8 mouse cellular contexts compared by ENCODE assay signal in genomic region chr17:86371101-86371561, GRCm38 (mm10).
A peak's percentile ranks its signal among the peaks of the same experiment; 100 is the strongest.
DNase-seq lines count a peak whose midpoint lies in the region; ATAC-seq and TF ChIP-seq lines count a peak whose summit lies in the region.

No protein-coding gene starts in this region.

- peak; percentile 62 for DNase-seq in forebrain, postnatal 0 days
- peak; percentile 49 to 59 for DNase-seq in right cerebral cortex, postnatal 10 days (ENCODE audit: low spot score in 2 of 2)
- DNase-seq in right cerebral cortex, postnatal 25 days: no peak
- peak; percentile 52 for DNase-seq in heart, postnatal 25 days (ENCODE audit: low spot score)
- DNase-seq in skeletal muscle tissue, adult 2 months (ENCODE audit: low read depth, low spot score): peak; percentile 73
- DNase-seq in embryo, embryonic 11 days: no peak

- H3K4me3 ChIP-seq in forebrain, postnatal 0 days (ENCODE audit: low read depth, low read length): no peak overlapping the region
- no peak overlapping the region for H3K4me3 ChIP-seq in forebrain, embryonic 12.5 days (replicated peaks)

- H3K4me2 ChIP-seq in forebrain, postnatal 0 days (ENCODE audit: low read depth): 0 out of 2 replicates have a peak overlapping the region, but pooled peaks have one; percentile 10
- H3K4me2 ChIP-seq in forebrain, embryonic 12.5 days: no peak overlapping the region

- H3K36me3 ChIP-seq in forebrain, postnatal 0 days (ENCODE audit: insufficient read depth): no peaks in the 10 kb centered on the region
- no peaks in the 10 kb centered on the region for H3K36me3 ChIP-seq in forebrain, embryonic 12.5 days (replicated peaks)

- H3K9ac ChIP-seq in forebrain, postnatal 0 days: no peak overlapping the region
- H3K9ac ChIP-seq in forebrain, embryonic 12.5 days: no peak overlapping the region

- intact Hi-C loops in heart, postnatal 25 days (cut with DNase I): no loop called here

- no peak for TF ChIP-seq CTCF in forebrain, postnatal 0 days (IDR thresholded peaks at IDR 0.05; ENCODE audit: low read depth)

- no peaks in the 10 kb centered on the region for H3K9me3 ChIP-seq in forebrain, postnatal 0 days (ENCODE audit: low read length)
- no peaks in the 10 kb centered on the region for H3K9me3 ChIP-seq in forebrain, embryonic 12.5 days

- ATAC-seq in forebrain, postnatal 0 days: peak; percentile 72
- ATAC-seq in forebrain, embryonic 12.5 days (ENCODE audit: low FRiP score): no peak
- ATAC-seq in megakaryocyte-erythroid progenitor cell, adult 5-6 weeks (replicated peaks; ENCODE audit: low FRiP score, low TSS enrichment, poor library complexity, severe bottlenecking): no peak

- peaks cover 20% of the 10 kb centered on the region for H3K4me1 ChIP-seq in forebrain, postnatal 0 days (ENCODE audit: insufficient read depth)
- H3K4me1 ChIP-seq in forebrain, embryonic 12.5 days: peaks cover 12% of the 10 kb centered on the region

- peak overlapping the region; percentile 72 for H3K27ac ChIP-seq in forebrain, postnatal 0 days (ENCODE audit: low read depth, low read length)
- no peak overlapping the region for H3K27ac ChIP-seq in forebrain, embryonic 12.5 days

- WGBS in forebrain, postnatal 0 days: 57% methylated on average over 4 of the region's 4 CpGs
- WGBS in forebrain, embryonic 12.5 days: 79% methylated on average over 4 of the region's 4 CpGs

- H3K27me3 ChIP-seq in forebrain, postnatal 0 days (ENCODE audit: insufficient read depth, low read length): no peaks in the 10 kb centered on the region
- H3K27me3 ChIP-seq in forebrain, embryonic 12.5 days: no peaks in the 10 kb centered on the region

Comparison
In these comparisons a context has a peak if more than half of its experiments do, and no peak if none do; other contexts are left out.
1. DNase-seq: peak in forebrain, postnatal 0 days (single experiment), right cerebral cortex, postnatal 10 days (2 of 2), heart, postnatal 25 days (single experiment) and skeletal muscle tissue, adult 2 months (single experiment); none in right cerebral cortex, postnatal 25 days (single experiment) and embryo, embryonic 11 days (single experiment).